Mouse (Mus musculus) CH12.LX (cell line): ENCODE data around the gene Syp. TPM values are rescaled to one million over a fixed set of nuclear protein-coding genes. Genes with fewer than 3 reads are reported as not detected.

Experiments
- DNase-seq: peaks from one replicate; pipeline ENCODE4 v3.0.0-alpha.2; 2013; ENCODE audit errors: extremely low read depth
- H3K27ac ChIP-seq: 2 replicates; pipeline ENCODE4 v1.5.1; 2012; ENCODE audit warnings: low read depth, mild to moderate bottlenecking, control low read depth, moderate library complexity; ENCODE audit not compliant: insufficient read depth
- H3K27me3 ChIP-seq: replicated peaks from 2 replicates; pipeline ENCODE3; 2012; ENCODE audit warnings: inconsistent platforms
- H3K36me3 ChIP-seq, 2 experiments: replicated peaks in 1 of 2; 2 replicates each; pipeline versions ENCODE3 to v1.6.1; 2012; ENCODE audit warnings: inconsistent platforms in 1 of 2, low read length in 1 of 2, mild to moderate bottlenecking in 1 of 2, mixed read lengths in 1 of 2, moderate library complexity in 1 of 2; ENCODE audit not compliant: control insufficient read depth in 1 of 2, insufficient read depth in 1 of 2
- H3K4me1 ChIP-seq, 2 experiments: 2 replicates each; pipeline ENCODE4 v1.6.1; 2012; ENCODE audit warnings: inconsistent platforms in 1 of 2, moderate library complexity in 1 of 2; ENCODE audit not compliant: insufficient read depth in 2 of 2, control insufficient read depth in 1 of 2
- H3K4me2 ChIP-seq: 2 replicates; pipeline ENCODE4 v1.6.1; 2012; ENCODE audit warnings: low read depth, mild to moderate bottlenecking, control low read depth; ENCODE audit not compliant: poor library complexity, insufficient read depth, severe bottlenecking
- H3K4me3 ChIP-seq, 3 experiments: fragments of 150-350 bp in 1 of 3; sonication (generic) in 1 of 3; replicated peaks in 1 of 3; 2 replicates each; pipeline versions ENCODE3 to v1.5.1; 2011 to 2012; ENCODE audit warnings: low read depth in 2 of 3, low read length in 2 of 3, mild to moderate bottlenecking in 2 of 3, moderate library complexity in 2 of 3, control low read depth in 1 of 3, improper control_type of control experiment in 1 of 3, inconsistent platforms in 1 of 3, mixed read lengths in 1 of 3; ENCODE audit not compliant: poor library complexity in 1 of 3
- H3K79me2 ChIP-seq: replicated peaks from 2 replicates; pipeline ENCODE4 v1.6.1; 2012; ENCODE audit warnings: mild to moderate bottlenecking, moderate library complexity; ENCODE audit not compliant: control insufficient read depth, poor library complexity, insufficient read depth, severe bottlenecking; ENCODE audit errors: extremely low read depth
- H3K9ac ChIP-seq: 2 replicates; pipeline ENCODE4 v1.6.1; 2012; ENCODE audit warnings: low read depth, mild to moderate bottlenecking, control low read depth, moderate library complexity; ENCODE audit not compliant: insufficient read depth
- H3K9me3 ChIP-seq: replicated peaks from 2 replicates; pipeline ENCODE3; 2012; ENCODE audit warnings: low read length, inconsistent platforms, mixed read lengths
- BHLHE40 ChIP-seq: IDR thresholded peaks from 2 replicates; pipeline ENCODE4 v1.6.1; 2011; ENCODE audit warnings: mild to moderate bottlenecking, low read depth, low read length, improper control_type of control experiment
- CTCF ChIP-seq, 2 experiments: IDR thresholded peaks in 1 of 2; conservative IDR thresholded peaks in 1 of 2; 2 replicates each; pipeline ENCODE4 v1.5.1; 2011 to 2012; ENCODE audit warnings: low read depth in 2 of 2, low read length in 2 of 2, improper control_type of control experiment in 1 of 2, inconsistent platforms in 1 of 2, mild to moderate bottlenecking in 1 of 2, moderate library complexity in 1 of 2
- E2F4 ChIP-seq: IDR thresholded peaks from 2 replicates; pipeline ENCODE4 v1.6.1; 2011; ENCODE audit warnings: low read depth, low read length, improper control_type of control experiment; ENCODE audit not compliant: insufficient replicate concordance
- ETS1 ChIP-seq: conservative IDR thresholded peaks from 2 replicates; pipeline ENCODE4 v1.6.1; 2012; ENCODE audit warnings: low read depth, mild to moderate bottlenecking, inconsistent platforms, low read length, improper control_type of control experiment, moderate library complexity
- IRF4 ChIP-seq: IDR thresholded peaks from 2 replicates; pipeline ENCODE4 v1.6.1; 2014; ENCODE audit warnings: low read depth, mild to moderate bottlenecking, inconsistent platforms, low read length, improper control_type of control experiment
- JUND ChIP-seq: conservative IDR thresholded peaks from 2 replicates; pipeline ENCODE4 v1.6.1; 2011; ENCODE audit warnings: low read depth, low read length, improper control_type of control experiment
- KAT2A ChIP-seq: IDR thresholded peaks from 2 replicates; pipeline ENCODE4 v1.6.1; 2012; ENCODE audit warnings: low read length, improper control_type of control experiment, inconsistent platforms; ENCODE audit not compliant: insufficient replicate concordance
- MAFK ChIP-seq: IDR thresholded peaks from 2 replicates; pipeline ENCODE4 v1.6.1; 2011; ENCODE audit warnings: low read length, improper control_type of control experiment; ENCODE audit not compliant: insufficient replicate concordance
- MAX ChIP-seq: IDR thresholded peaks from 2 replicates; pipeline ENCODE4 v1.6.1; 2011; ENCODE audit warnings: low read length, improper control_type of control experiment
- MAZ ChIP-seq: IDR thresholded peaks from 2 replicates; pipeline ENCODE4 v1.6.1; 2012; ENCODE audit warnings: low read depth, mild to moderate bottlenecking, inconsistent platforms, low read length, improper control_type of control experiment, moderate library complexity
- MXI1 ChIP-seq: IDR thresholded peaks from 2 replicates; pipeline ENCODE4 v1.6.1; 2011; ENCODE audit warnings: mild to moderate bottlenecking, low read depth, low read length, improper control_type of control experiment
- NELFE ChIP-seq: IDR thresholded peaks from 2 replicates; pipeline ENCODE4 v1.6.1; 2011; ENCODE audit warnings: low read depth, low read length, improper control_type of control experiment
- POLR2A ChIP-seq: IDR thresholded peaks from 2 replicates; pipeline ENCODE4 v1.6.1; 2011; ENCODE audit warnings: low read depth, mild to moderate bottlenecking, improper control_type of control experiment, low read length
- RAD21 ChIP-seq: IDR thresholded peaks from 2 replicates; pipeline ENCODE4 v1.6.1; 2011; ENCODE audit warnings: low read depth, mild to moderate bottlenecking, low read length, improper control_type of control experiment, moderate library complexity
- SIN3A ChIP-seq: IDR thresholded peaks from 2 replicates; pipeline ENCODE4 v1.6.1; 2012; ENCODE audit warnings: low read length, improper control_type of control experiment, inconsistent platforms
- SMC3 ChIP-seq: IDR thresholded peaks from 2 replicates; pipeline ENCODE4 v1.6.1; 2011; ENCODE audit warnings: low read depth, low read length, improper control_type of control experiment
- UBTF ChIP-seq: IDR thresholded peaks from 2 replicates; pipeline ENCODE4 v1.6.1; 2012; ENCODE audit warnings: low read depth, mild to moderate bottlenecking, inconsistent platforms, low read length, improper control_type of control experiment, moderate library complexity
- ZMIZ1 ChIP-seq: IDR thresholded peaks from 2 replicates; pipeline ENCODE4 v1.6.1; 2012; ENCODE audit warnings: low read depth, mild to moderate bottlenecking, inconsistent platforms, low read length, improper control_type of control experiment
- ZNF384 ChIP-seq: IDR thresholded peaks from 2 replicates; pipeline ENCODE4 v1.6.1; 2012; ENCODE audit warnings: low read depth, low read length, improper control_type of control experiment, inconsistent platforms
- dilution Hi-C: fragments of 300-500 bp; cut with MboI; formaldehyde crosslinking; loops from 2 replicates; pipeline ENCODE4 v1.14.3; 2020; ENCODE audit warnings: low sequenced_read_pairs; ENCODE audit not compliant: extremely low pct_unique_long_range_greater_than_20kb, extremely low pct_ligation_motif_present
- in situ Hi-C: fragments of 300-500 bp; cut with MboI; formaldehyde crosslinking; loops from 3 replicates; pipeline ENCODE4 v1.14.3; 2019; ENCODE audit warnings: low sequenced_read_pairs, low pct_ligation_motif_present, low pct_unique_long_range_greater_than_20kb, mixed read lengths
- polyA plus RNA-seq: library from polyadenylated mRNA; unstranded; fragments of >175 nt; gene quantifications from 2 replicates; pipeline ENCODE4 v1.2.1, GENCODE M21; 2012; ENCODE audit warnings: low read depth; ENCODE audit not compliant: insufficient read length
- total RNA-seq, 2 experiments: library from RNA; depleted of rRNA; stranded (reverse); fragments of 300-350 nt in 1 of 2; fragments of >200 nt in 1 of 2; gene quantifications; 2 replicates each; pipeline ENCODE4 v1.2.3; 2012 to 2014

Gene Syp
- total and polyA plus RNA-seq, 3 experiments = 0.27 to 1.2 (median 0.74) TPM

GRCm38 (mm10) chrX:7673578-7674281 is 35.5 kb downstream of the Syp start (continued):
- peak; percentile 71; the same call in 1 of the 2 replicates for TF ChIP-seq SIN3A
- TF ChIP-seq JUND = peak; percentile 54; the same call in 1 of the 2 replicates
- peak; percentile 66 for TF ChIP-seq ZNF384
- no peak for TF ChIP-seq NELFE
- 0 out of 4 replicates have a peak, but pooled peaks of 1 of the 2 experiments have one; percentile 3 for TF ChIP-seq CTCF (conservative IDR thresholded peaks at IDR 0.05 in 1 of 2, IDR thresholded peaks at IDR 0.05 in 1 of 2; ENCODE audit: low read depth in 2 of 2, low read length in 2 of 2)
- no peak for TF ChIP-seq E2F4
- no peak; the same call in 1 of the 2 replicates for TF ChIP-seq POLR2A
- no peak for TF ChIP-seq RAD21
- TF ChIP-seq ETS1 = peak; percentile 87
- peak; percentile 90 for TF ChIP-seq IRF4
- TF ChIP-seq UBTF = no peak
- no peak for TF ChIP-seq SMC3
- TF ChIP-seq BHLHE40 = peak; percentile 77
- 0 out of 2 replicates have a peak, but pooled peaks have one; percentile 18 for TF ChIP-seq MAFK

GRCm38 (mm10) chrX:7674284-7675000 is 36.2 kb downstream of the Syp start:
- Histone ChIP-seq H3K27me3 (no peaks in the 10 kb centered on the region), H3K79me2 (peaks cover 10% of the 10 kb centered on the region), H3K9me3 (no peaks in the 10 kb centered on the region), H3K9ac (peak overlapping the region; percentile 37), H3K27ac (peak overlapping the region; percentile 77), H3K4me1 (peaks cover 4 to 12% of the 10 kb centered on the region in 2 experiments; a peak in 3 of 4 replicates), H3K4me2 (peak overlapping the region; percentile 72), H3K4me3 (peak overlapping the region; percentile 5 to 27 (median 11)), H3K36me3 (no peaks in the 10 kb centered on the region)
- dilution Hi-C loops (no loop called here), in situ Hi-C loops (no loop called here)
- peak; percentile 27 for DNase-seq
- TF ChIP-seq MAX (peak; percentile 34; the same call in 1 of the 2 replicates), KAT2A (no peak)

DNA sequence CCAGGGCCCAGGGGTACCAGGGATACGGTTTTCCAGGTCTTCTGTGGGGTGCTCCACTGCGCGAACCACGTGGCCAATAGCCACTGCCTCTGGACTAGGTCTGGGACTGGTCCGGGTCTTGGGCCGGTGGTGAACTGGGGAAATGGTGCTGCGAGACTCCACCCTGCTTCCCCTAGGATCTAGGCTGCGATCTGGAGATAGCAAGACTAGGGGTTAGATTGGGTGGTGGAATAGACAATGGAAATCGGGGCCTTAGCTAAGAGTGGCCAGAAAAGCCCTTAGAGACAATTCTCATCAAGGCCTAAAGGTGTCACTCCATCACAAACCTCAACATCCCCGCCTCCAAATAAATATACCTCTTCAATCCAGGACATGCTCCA is 36.7 kb downstream of the Syp start:
- Histone ChIP-seq H3K4me2 (peak overlapping the region; percentile 72; the same call in 1 of the 2 replicates), H3K27me3 (no peaks in the 10 kb centered on the region), H3K4me3 (peak overlapping the region in 1 of 3 experiments; percentile 39), H3K9ac (peak overlapping the region; percentile 37), H3K4me1 (peaks cover 4 to 12% of the 10 kb centered on the region in 2 experiments; a peak in 3 of 4 replicates), H3K79me2 (peaks cover 4% of the 10 kb centered on the region), H3K9me3 (no peaks in the 10 kb centered on the region), H3K36me3 (no peaks in the 10 kb centered on the region), H3K27ac (peak overlapping the region; percentile 77; the same call in 1 of the 2 replicates)
- TF ChIP-seq UBTF = no peak
- TF ChIP-seq POLR2A = no peak
- no peak for TF ChIP-seq MXI1
- TF ChIP-seq CTCF (conservative IDR thresholded peaks at IDR 0.05 in 1 of 2, IDR thresholded peaks at IDR 0.05 in 1 of 2; ENCODE audit: low read depth in 2 of 2, low read length in 2 of 2) = peak in 1 of 2 experiments; percentile 41; a peak in 2 of 4 replicates
- TF ChIP-seq ZMIZ1 = no peak
- TF ChIP-seq MAZ = no peak
- TF ChIP-seq SMC3 = no peak
- in situ Hi-C loops = no loop called here
- dilution Hi-C loops = no loop called here
- no peak for DNase-seq
